Mouse (Mus musculus) naive thymus-derived CD4-positive, alpha-beta T cell, adult 2 months (primary cell): ENCODE measurements around the gene Gm19684.
"Not testable (repeated sequence)": the region's sequence is repeated elsewhere in the genome, so short reads cannot be mapped to it uniquely, and the experiment has no call there.

Experiments
- DNase-seq: peaks from one replicate; pipeline ENCODE4 v3.0.0-alpha.2; 2011; ENCODE audit warnings: low read depth

Gm19684 gene

DNA sequence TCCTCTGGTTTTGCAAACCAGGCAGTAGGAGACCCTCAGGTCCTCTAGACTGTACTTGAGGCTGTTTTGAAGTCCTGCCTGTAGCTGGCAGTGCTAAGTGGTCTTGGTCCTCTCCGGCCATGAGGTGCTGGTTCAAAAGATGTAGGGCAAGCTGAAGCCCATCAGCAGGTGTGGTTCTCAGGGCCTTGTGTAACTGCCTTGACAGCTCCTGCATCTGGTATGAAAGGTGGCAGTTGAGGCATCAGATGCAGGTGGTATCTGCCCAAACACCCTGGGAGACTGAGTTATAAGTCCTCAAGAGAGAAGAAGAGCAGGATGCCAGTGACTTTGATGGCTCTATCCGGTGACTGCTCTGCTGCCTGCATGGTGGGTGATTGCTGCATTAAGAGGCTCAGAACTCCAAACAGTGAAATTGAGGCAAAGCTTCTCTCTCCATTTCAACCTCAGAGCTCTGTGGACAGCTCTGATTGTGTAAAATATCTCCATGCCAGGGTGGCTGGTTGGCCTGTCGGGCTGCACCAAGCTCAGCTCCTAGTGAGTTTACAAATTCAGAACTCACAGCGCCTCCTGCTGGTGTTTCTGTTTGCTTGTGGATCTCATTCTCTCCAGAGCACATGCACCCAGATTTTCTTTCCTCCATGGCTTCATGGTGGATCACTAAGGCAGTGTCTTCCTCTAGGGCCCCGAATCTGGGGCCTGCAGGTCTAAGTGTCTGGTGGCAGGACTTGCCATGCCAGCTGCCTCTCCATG lies 10.2 kb downstream of the Gm19684 start:
- peak; percentile 69 for DNase-seq

GRCm38 (mm10) chr17:36135421-36136231 lies 14.1 kb downstream of the Gm19684 start:
- DNase-seq, result not testable (repeated sequence)

DNA sequence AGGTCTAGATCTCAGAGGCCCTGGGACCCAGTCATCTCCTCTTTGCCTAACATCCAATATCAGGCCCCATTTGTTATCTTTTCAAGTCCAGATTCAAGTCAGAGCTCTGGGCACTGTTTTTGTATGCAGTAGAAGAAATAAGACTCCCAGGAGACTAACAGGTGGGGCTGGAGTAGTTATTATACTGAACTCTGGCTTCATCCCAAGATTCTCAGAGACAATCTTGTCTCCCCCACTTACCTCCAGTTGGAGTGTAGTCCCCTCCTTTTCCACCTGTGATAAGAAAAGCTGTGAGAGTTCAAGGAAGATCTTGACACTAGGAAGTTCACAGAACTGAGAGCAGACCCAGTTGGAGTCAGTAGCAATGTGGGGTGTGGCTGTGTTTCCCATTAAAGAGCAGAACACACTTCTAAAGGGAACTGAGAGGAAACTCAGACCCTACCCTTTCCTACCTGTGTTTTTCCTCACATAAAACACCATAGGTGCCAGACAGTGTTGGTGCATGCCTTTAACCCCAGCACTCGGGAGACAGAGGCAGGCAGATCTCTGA lies 14.9 kb downstream of the Gm19684 start:
- DNase-seq, result not testable (repeated sequence)

DNA sequence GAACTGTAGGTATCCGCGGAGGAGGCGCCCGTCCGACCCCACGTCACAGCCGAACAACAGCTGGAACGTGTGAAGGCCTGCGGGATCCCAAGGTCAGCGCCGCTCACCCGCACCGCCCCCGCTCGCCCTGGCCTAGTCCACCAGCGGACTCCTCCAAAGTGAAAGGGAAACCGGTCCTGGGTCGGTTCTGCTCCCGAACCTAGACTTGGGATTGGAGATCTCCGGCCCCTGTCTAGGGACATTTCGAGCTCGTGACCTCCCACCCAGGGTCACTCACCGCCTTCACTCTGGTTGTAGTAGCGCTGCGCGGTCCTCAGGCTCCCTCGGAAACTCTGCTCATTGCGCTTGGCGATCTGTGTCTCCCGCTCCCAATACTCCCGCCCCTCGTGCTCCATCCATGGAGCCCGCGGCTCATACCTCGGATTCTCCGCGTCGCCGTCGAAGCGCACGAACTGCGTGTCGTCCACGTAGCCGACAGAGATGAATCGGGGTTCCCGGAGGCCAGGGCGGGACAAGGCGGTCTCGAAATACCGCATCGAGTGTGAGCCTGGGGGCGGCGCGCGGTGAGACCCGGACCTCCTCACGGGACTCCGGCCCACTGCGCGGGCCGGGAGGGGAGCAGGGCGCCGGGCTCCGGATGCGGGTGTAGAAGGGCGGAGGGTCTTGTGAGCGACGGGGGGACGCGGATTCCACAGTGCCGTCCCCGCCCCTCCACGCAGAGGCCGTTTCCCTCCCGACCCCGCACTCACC lies 23.8 kb downstream of the Gm19684 start:
- peak; percentile 53 for DNase-seq

GRCm38 (mm10) chr17:36145861-36146156 lies 24.3 kb downstream of the Gm19684 start:
- DNase-seq, result not testable (repeated sequence)

- not testable (repeated sequence) for DNase-seq
Measured at GRCm38 (mm10) chr17:36146937-36147336, 25.5 kb downstream of the Gm19684 start.

DNA sequence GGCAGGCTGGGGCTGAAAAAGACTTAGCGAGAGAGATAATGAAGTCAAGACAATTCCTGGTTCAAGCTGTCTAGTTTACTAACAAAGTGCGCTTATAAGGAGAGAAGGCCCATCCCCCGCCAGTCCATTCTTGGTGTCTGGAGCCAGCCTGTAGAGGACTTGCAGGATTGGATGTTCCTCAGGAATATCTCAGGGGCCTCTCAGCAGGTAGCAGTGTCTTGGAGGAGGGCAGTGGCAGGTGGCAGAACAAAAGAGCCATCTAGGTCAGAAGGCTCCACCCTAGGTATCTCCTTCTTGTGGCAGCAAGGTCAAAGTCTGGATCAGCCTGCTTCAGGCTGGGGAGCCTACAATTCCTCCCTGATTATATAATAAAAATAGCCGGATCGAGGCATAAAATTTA lies 27.0 kb downstream of the Gm19684 start:
- DNase-seq, result not testable (repeated sequence)

DNA sequence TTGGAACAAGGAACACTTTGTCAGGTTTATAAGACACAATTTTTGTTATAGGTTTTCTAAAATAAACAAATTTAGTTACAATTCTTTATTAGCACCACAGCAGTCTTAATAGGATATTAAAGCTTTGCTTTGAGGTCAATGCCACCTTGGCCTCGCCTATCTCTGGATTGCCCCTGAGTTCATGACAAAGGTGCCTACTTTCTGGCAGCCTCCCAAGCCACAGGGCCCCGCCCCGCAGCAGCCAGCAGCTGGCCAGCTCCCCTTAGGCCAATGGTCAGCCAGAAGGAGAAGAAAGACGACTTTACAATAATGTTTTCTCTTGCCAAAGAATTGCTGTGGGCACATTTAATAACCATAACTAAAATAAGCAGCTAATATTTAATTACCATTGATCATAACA lies 29.7 kb downstream of the Gm19684 start:
- not testable (repeated sequence) for DNase-seq

GRCm38 (mm10) chr17:36154271-36155149 lies 33.0 kb downstream of the Gm19684 start:
- DNase-seq, result no peak

DNA sequence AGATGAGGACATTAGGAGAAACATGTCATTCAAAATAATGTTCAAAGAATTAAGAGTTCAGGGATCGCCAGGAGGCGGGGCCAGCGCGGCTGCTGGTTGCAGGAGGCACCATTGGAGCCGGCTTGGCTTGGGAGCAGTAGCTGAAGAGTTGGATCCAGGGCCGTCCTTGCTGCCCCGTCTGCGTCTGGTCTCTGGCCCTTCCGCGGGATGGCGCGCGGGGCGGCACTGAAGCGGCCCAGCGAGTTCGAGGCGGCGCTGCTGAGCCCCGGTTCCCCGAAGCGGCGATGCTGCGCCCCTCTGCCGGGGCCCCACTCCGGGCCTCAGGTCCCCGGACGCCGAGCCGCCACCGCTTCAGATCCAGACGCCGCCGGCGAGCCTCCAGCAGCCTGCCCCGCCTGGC lies 36.3 kb downstream of the Gm19684 start:
- not testable (repeated sequence) for DNase-seq

DNA sequence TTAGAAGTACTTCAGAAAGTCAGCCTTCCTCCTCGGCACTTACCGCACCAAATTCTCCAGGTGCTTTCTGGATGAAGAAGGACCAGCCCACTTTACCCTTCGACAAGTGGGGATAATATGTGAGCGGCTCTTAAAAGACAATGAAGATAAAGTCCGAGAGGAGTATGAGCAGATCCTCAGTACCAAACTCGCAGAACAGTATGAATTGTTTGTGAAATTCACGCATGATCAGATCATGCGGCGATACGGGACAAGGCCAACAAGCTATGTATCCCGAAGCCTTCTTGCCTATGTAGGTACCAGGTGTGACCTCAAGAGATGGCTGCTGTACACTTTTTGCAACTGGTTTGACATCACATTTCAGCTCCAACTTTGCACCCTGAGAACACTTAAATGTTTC lies 36.8 kb downstream of the Gm19684 start:
- not testable (repeated sequence) for DNase-seq

GRCm38 (mm10) chr17:36161129-36162051 lies 39.9 kb downstream of the Gm19684 start:
- peak; percentile 44 for DNase-seq

DNA sequence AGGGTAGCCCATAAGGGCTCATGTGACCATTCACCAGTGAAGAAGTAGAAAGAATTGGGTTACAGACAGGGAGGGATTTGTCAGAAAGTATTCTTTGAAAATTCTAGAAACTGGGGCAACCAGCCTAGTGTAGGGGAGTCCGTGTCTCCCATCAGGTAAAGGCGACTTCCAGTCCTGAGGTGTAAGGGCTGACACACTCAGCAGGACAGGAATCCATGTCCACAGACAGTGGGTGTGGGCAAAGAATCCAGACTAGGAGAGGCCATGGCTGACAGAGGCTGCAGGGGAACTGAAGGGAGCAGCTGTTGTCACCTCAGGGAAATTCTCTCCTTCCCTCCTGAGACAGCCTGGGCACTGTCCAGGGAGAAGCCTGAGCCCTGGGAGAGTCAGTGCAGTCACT lies 45.4 kb downstream of the Gm19684 start:
- DNase-seq, result not testable (repeated sequence)

- peak; percentile 74 for DNase-seq
Measured at GRCm38 (mm10) chr17:36167306-36168038, 46.0 kb downstream of the Gm19684 start.

GRCm38 (mm10) chr17:36168039-36168652 lies 46.7 kb downstream of the Gm19684 start, which contains the start of gene Gm8909:
TSS of gene Gm8909 (minus strand) at chr17:36168537.
- DNase-seq, result peak; percentile 35

GRCm38 (mm10) chr17:36169094-36169493 lies 47.6 kb downstream of the Gm19684 start:
- not testable (repeated sequence) for DNase-seq

GRCm38 (mm10) chr17:36169753-36170152 lies 48.3 kb downstream of the Gm19684 start:
- no peak for DNase-seq

DNA sequence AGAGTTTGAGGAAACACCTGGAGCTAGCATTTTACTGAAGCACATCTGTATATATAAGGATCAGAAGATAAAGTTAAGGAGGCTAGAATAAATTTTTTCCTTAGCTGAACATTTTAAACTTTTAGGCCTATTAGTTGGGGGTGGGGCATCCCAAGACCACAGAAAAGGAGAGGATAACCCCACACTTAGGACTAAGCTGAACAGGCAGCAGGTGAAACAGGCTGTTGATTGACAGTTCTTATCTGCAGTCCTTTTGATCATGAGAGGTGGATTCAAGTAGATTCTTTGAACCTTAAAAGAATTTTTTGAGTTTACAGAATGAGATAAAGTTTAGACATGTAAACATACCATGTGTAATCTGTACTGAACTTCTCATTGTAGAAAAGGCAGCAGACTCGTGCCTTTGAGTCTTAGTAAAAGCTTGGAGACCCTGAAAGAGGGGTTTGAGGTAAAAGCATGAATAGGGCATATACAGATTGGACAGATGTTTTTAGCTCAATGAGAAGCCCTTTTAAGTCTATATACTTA lies 48.9 kb downstream of the Gm19684 start:
- DNase-seq, result no peak

DNA sequence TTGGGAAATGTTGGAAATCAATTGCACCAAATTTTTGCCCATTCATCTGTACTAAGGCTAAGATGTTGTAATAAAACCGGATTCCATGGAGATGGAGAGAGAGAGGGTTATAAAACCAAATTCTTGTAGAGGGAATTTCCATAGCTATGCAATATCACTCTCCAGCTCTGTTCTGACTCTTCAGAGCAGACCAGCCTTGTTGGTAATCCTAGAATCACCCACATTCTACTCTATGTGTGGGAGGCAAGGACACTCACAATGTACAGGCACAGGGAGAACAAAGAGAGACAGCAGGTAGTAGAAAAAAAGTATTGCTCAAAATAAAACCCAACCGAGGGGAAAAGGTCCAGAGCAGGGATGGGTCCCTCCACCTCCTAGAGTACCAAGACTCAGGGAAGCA lies 54.7 kb downstream of the Gm19684 start:
- DNase-seq, result not testable (repeated sequence)
